Mouse (Mus musculus) limb, embryonic 14.5 days (tissue): ENCODE results near the gene Celf2. TPM values are rescaled to one million over a fixed set of nuclear protein-coding genes. Genes with fewer than 3 reads are reported as not detected.

Experiments
- ATAC-seq: fragments of 200-750 bp; cut with Nextera tagmentation; 2 replicates; pipeline ENCODE4 v1.8.0; 2017; ENCODE audit warnings: low read depth, moderate number of reproducible peaks, moderate TSS enrichment; ENCODE audit not compliant: low FRiP score
- DNase-seq: peaks from one replicate; pipeline ENCODE4 v3.0.0-alpha.2; 2015; ENCODE audit warnings: low spot score
- H3K27ac ChIP-seq: fragments of 300-500 bp; sonication (generic); replicated peaks from 2 replicates; pipeline ENCODE4 v1.5.1; 2014; ENCODE audit warnings: low read depth, mild to moderate bottlenecking, low read length, moderate library complexity, mixed read lengths
- H3K27me3 ChIP-seq: fragments of 300-500 bp; sonication (generic); 2 replicates; pipeline ENCODE4 v1.6.1; 2014; ENCODE audit warnings: low read length, mixed read lengths; ENCODE audit not compliant: control insufficient read depth, insufficient read depth
- H3K36me3 ChIP-seq: fragments of 300-500 bp; sonication (generic); 2 replicates; pipeline ENCODE4 v1.6.1; 2014; ENCODE audit warnings: mild to moderate bottlenecking, low read length, moderate library complexity, mixed read lengths; ENCODE audit not compliant: control insufficient read depth, insufficient read depth
- H3K4me1 ChIP-seq: fragments of 300-500 bp; sonication (generic); 2 replicates; pipeline ENCODE4 v1.6.1; 2014; ENCODE audit warnings: antibody characterized with exemption, low read length, mixed read lengths; ENCODE audit not compliant: control insufficient read depth, insufficient read depth
- H3K4me2 ChIP-seq: fragments of 300-500 bp; sonication (generic); replicated peaks from 2 replicates; pipeline ENCODE4 v1.6.1; 2014; ENCODE audit warnings: low read depth, mild to moderate bottlenecking, low read length, moderate library complexity; ENCODE audit not compliant: severe bottlenecking
- H3K4me3 ChIP-seq: fragments of 300-500 bp; sonication (generic); replicated peaks from 2 replicates; pipeline ENCODE4 v1.5.1; 2014; ENCODE audit warnings: low read length
- H3K9ac ChIP-seq: fragments of 300-500 bp; sonication (generic); 2 replicates; pipeline ENCODE4 v1.6.1; 2014; ENCODE audit warnings: mild to moderate bottlenecking, low read depth, low read length, moderate library complexity; ENCODE audit not compliant: severe bottlenecking
- H3K9me3 ChIP-seq: fragments of 300-500 bp; sonication (generic); 2 replicates; pipeline ENCODE4 v1.6.1; 2016; ENCODE audit warnings: low read length; ENCODE audit not compliant: control insufficient read depth
- POLR2A ChIP-seq: fragments of 200-500 bp; IDR thresholded peaks from 2 replicates; pipeline ENCODE4 v1.8.0; 2012; ENCODE audit warnings: inconsistent platforms, mild to moderate bottlenecking, moderate library complexity, borderline replicate concordance; ENCODE audit not compliant: insufficient read depth, insufficient read length; ENCODE audit errors: extremely low read depth
- WGBS: fragments of 180-500 bp; shearing (Covaris S2); extraction: QIAGEN DNeasy Blood & Tissue Kit; methylation state at CpG from one replicate; pipeline ENCODE4 v1.1.7; 2014; 5-methylcytosine and 5-hydroxymethylcytosine counted together
- polyA plus RNA-seq, 2 experiments: library from polyadenylated mRNA; depleted of rRNA in 1 of 2; stranded (reverse) in 1 of 2; unstranded in 1 of 2; fragments of >200 nt; fragmentation: Nextera tagmentation in 1 of 2; extraction: Ambion mirVana in 1 of 2; gene quantifications; 2 replicates each; pipeline versions ENCODE4 v1.2.1 to v1.2.3; 2012 to 2014

Celf2 gene
- polyA plus RNA-seq, 2 experiments, result 55.3 to 75.1 TPM

DNA sequence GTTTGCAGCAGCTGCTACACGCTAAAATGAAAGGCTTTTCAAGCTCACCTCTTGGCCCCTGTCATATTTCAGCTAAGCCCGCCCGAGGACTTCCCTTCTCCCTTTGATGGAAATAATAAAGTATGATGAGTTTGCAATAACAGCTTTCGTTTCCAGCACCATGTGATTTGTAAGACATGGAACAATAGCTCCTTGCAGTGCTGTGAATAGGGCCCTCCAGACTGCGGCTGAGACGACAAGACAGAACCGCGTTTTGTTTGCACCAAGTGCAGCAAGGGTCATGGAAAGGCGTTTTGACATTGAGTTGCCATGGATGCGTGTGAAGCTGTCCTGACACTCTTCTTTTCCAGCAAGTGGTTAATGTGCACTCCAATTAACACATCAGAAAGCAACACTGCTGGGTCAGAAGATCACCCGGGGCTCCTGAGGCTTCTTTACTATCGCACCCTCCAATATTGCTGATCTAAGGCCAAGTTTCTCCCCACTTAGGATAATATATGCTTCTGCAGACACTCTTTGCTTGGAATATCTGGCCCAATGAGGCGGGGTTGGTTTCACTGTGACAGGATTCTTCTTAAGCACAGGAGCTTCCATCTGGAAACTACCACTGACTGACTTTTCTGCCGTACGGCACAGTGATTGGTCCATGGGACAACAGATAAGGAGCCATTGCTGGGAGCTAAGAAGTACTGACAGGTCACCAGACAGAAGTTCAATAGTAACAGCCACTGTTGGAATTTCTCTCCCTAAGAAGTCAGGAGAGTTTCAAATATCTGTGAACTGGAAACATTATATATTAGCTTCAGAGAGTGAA is 301.5 kb downstream of the Celf2 start:
- Histone ChIP-seq H3K4me1 (no peaks in the 10 kb centered on the region), H3K4me3 (no peak overlapping the region), H3K36me3 (no peaks in the 10 kb centered on the region), H3K9me3 (no peaks in the 10 kb centered on the region), H3K27me3 (no peaks in the 10 kb centered on the region), H3K9ac (no peak overlapping the region), H3K4me2 (no peak overlapping the region), H3K27ac (no peak overlapping the region)
- ATAC-seq (0 out of 2 replicates have a peak, but pooled peaks have one; percentile 6), DNase-seq (no peak)
- 74% methylated on average over 15 of the region's 15 CpGs for WGBS
- TF ChIP-seq POLR2A, result no peak

DNA sequence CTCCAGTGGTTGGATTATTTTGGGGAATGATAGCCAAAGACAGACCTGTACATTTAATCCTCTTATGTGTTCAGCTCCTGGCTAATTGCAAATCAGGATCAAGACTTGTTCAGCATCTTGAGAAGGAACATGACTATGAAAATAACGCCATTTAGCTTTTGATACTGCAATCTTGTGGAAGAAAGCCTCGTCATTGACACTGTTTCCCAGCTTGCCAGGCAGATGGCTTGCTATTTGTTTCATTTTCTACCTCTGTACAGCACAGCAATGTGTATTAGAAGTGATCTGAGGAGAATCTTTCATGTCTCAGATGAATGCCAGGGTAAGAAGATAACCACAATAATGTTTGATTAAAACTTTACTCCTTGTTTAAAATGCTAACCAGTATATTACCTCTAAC is 315.9 kb downstream of the Celf2 start:
- H3K36me3 ChIP-seq, result no peaks in the 10 kb centered on the region
- ATAC-seq, result no peak
- H3K27me3 ChIP-seq, result no peaks in the 10 kb centered on the region
- no peaks in the 10 kb centered on the region for H3K4me1 ChIP-seq
- no peak overlapping the region for H3K4me3 ChIP-seq
- no peaks in the 10 kb centered on the region for H3K9me3 ChIP-seq
- no peak overlapping the region for H3K9ac ChIP-seq
- H3K4me2 ChIP-seq, result no peak overlapping the region
- no peak for TF ChIP-seq POLR2A
- no peak for DNase-seq
- no peak overlapping the region for H3K27ac ChIP-seq
- 87% methylated on average over 2 of the region's 2 CpGs for WGBS

DNA sequence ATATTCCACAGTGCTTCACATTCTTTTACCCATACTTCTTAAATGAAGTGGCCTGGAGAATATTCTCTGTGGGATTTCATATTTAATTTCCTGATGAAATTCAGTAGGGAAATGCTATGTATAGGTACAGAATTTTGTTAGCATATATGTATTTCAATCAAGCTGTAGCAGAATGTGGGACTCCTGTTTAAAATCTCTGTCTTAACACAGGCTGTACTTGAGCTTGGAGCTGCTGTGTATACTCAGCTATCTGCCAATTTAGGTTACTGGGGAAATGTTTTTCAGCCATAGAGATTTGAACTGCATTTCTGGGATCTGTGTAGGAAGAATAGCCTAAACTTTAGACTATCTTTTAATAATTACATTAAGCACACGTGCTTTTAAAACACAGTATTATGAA is 330.2 kb downstream of the Celf2 start:
- no peak for ATAC-seq
- Histone ChIP-seq H3K27me3 (no peaks in the 10 kb centered on the region), H3K4me2 (no peak overlapping the region), H3K4me3 (no peak overlapping the region), H3K4me1 (no peaks in the 10 kb centered on the region), H3K36me3 (no peaks in the 10 kb centered on the region), H3K9ac (no peak overlapping the region), H3K9me3 (no peaks in the 10 kb centered on the region), H3K27ac (no peak overlapping the region)
- 65% methylated on average over 1 of the region's 1 CpGs for WGBS
- TF ChIP-seq POLR2A, result no peak
- DNase-seq, result no peak

DNA sequence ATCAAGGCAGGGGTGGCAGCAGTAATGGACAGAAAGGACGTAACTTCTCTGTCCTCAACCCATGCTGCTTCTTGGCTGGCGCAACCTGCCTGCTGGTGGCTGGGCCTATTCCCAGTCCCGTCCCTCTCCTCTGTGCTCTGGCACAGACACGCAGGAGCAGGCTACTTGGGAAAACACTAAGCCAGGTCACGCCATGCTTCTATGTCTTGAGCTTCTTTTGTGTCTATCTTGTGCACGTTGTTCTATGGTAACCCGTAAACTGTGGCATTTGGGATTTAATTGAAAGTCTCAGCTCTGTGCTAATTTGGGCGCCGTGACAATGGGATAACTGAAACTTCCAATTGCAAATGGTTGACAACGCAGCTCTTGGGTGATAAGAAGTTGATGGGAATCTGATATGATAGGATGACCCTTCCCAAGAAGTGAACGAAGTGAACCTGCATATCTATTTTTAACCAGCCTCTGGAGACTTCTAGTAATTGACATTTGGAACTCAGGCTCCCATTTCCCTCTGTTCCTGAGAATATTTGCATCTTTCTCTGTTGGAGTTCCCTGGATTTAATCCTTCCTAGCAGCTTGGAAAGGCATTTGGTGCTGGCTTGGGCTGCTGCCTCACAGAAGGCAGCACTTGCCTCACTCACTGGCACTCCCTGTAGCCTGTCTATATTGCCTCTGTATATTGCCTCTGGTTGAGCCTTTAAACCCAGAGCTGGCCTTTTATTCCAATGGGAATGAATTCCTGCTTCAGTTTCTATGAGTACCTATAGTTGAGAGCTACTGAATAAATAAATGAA is 335.9 kb downstream of the Celf2 start:
- Histone ChIP-seq H3K4me1 (no peaks in the 10 kb centered on the region), H3K27ac (no peak overlapping the region), H3K4me3 (no peak overlapping the region), H3K9ac (no peak overlapping the region), H3K27me3 (no peaks in the 10 kb centered on the region), H3K4me2 (no peak overlapping the region), H3K36me3 (no peaks in the 10 kb centered on the region), H3K9me3 (no peaks in the 10 kb centered on the region)
- no peak for DNase-seq
- TF ChIP-seq POLR2A, result no peak
- ATAC-seq, result no peak
- 82% methylated on average over 11 of the region's 11 CpGs for WGBS

DNA sequence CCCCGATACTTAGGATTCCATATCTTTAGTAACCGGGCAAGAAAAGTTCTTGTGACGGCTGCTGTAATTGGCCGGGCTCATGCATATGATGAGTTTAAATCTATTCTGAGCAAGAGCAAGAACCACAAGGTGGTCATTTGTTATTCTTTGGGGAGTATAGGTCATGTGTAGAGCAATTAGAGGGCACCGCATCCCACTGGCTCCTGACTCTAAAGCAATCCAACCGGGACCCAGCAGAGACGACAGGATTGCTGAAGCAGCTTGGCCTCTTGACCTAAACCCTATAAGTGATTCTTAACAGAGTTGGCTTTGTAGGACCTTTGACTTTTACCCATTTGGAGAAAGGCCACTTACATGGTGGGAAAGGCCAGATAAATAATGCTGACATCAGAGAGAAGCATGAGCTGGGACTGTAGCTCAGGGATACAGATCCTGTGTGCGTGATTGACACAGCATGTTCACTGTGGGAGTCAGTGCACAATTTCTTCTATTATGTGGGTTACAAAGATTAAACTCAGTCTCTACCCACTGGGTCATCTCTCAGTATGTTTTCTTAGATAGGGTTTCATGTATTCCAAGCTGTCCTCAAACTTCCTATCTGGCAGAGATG is 338.2 kb downstream of the Celf2 start:
- Histone ChIP-seq H3K4me2 (no peak overlapping the region), H3K4me1 (no peaks in the 10 kb centered on the region), H3K27ac (no peak overlapping the region), H3K36me3 (no peaks in the 10 kb centered on the region), H3K4me3 (no peak overlapping the region), H3K27me3 (no peaks in the 10 kb centered on the region), H3K9ac (no peak overlapping the region), H3K9me3 (no peaks in the 10 kb centered on the region)
- no peak for TF ChIP-seq POLR2A
- ATAC-seq (no peak), DNase-seq (no peak)
- 74% methylated on average over 8 of the region's 8 CpGs for WGBS
